Mouse (Mus musculus) megakaryocyte-erythroid progenitor cell, adult 5-6 weeks (primary cell): Measurements from ENCODE around the gene Clybl. TPM values are rescaled to one million over a fixed set of nuclear protein-coding genes. Genes with fewer than 3 reads are reported as not detected.

Experiments
- ATAC-seq: replicated peaks from 2 replicates; pipeline ENCODE4 v1.8.0; 2016; ENCODE audit warnings: mild to moderate bottlenecking, inconsistent platforms; ENCODE audit not compliant: severe bottlenecking, poor library complexity, low FRiP score, low TSS enrichment
- total RNA-seq, 2 experiments: library from RNA; stranded (forward) in 1 of 2; stranded (reverse) in 1 of 2; fragments of 200-1000, 215-1000 nt in 1 of 2; fragments of >200 nt in 1 of 2; fragmentation: Nextera tagmentation in 1 of 2; gene quantifications; 2 replicates each; pipeline ENCODE4 v1.2.3; 2014 to 2017

The Clybl gene
- total RNA-seq, 2 experiments from 2014 or later: 47.9 to 56.6 TPM

- ATAC-seq: no peak
Measured at GRCm38 (mm10) chr14:122344272-122345224, 163.0 kb downstream of the Clybl start.

GRCm38 (mm10) chr14:122348069-122348468 lies 166.6 kb downstream of the Clybl start:
- ATAC-seq: no peak

GRCm38 (mm10) chr14:122349326-122349725 lies 167.8 kb downstream of the Clybl start:
- no peak for ATAC-seq

- no peak for ATAC-seq
Measured at GRCm38 (mm10) chr14:122349761-122350160, 168.3 kb downstream of the Clybl start.

- ATAC-seq: no peak
Measured at GRCm38 (mm10) chr14:122350766-122351165, 169.3 kb downstream of the Clybl start.

GRCm38 (mm10) chr14:122357316-122357715 lies 175.8 kb downstream of the Clybl start:
- no peak for ATAC-seq

GRCm38 (mm10) chr14:122358592-122358991 lies 177.1 kb downstream of the Clybl start:
- ATAC-seq: no peak

- no peak for ATAC-seq
Measured at GRCm38 (mm10) chr14:122359136-122359905, 177.8 kb downstream of the Clybl start.

GRCm38 (mm10) chr14:122361807-122362206 lies 180.3 kb downstream of the Clybl start:
- no peak for ATAC-seq

GRCm38 (mm10) chr14:122363156-122363555 lies 181.7 kb downstream of the Clybl start:
- ATAC-seq: no peak

- no peak for ATAC-seq
Measured at GRCm38 (mm10) chr14:122364026-122364425, 182.5 kb downstream of the Clybl start.

GRCm38 (mm10) chr14:122367252-122367868 lies 185.9 kb downstream of the Clybl start:
- no peak for ATAC-seq

GRCm38 (mm10) chr14:122367882-122368418 lies 186.4 kb downstream of the Clybl start:
- no peak for ATAC-seq

- ATAC-seq: no peak
Measured at GRCm38 (mm10) chr14:122368501-122368900, 187.0 kb downstream of the Clybl start.

- ATAC-seq: no peak
Measured at GRCm38 (mm10) chr14:122371979-122372378, 190.5 kb downstream of the Clybl start.

GRCm38 (mm10) chr14:122373458-122373857 lies 192.0 kb downstream of the Clybl start:
- no peak for ATAC-seq

- no peak for ATAC-seq
Measured at GRCm38 (mm10) chr14:122374285-122374997, 192.9 kb downstream of the Clybl start.

- ATAC-seq: no peak
Measured at GRCm38 (mm10) chr14:122375070-122375811, 193.7 kb downstream of the Clybl start.
